Mouse (Mus musculus) CH12F3 (cell line): ENCODE data around the gene Rbmx.

Experiments used
- in situ Hi-C: fragments of 300-500 bp; cut with MboI; formaldehyde crosslinking; loops from 2 replicates; pipeline ENCODE4 v1.14.3; 2020; ENCODE audit warnings: low sequenced_read_pairs

Rbmx gene

GRCm38 (mm10) chrX:57392367-57393246 is at the start of gene Rbmx:
Gene Rbmx (minus strand): TSS chrX:57393036.
- in situ Hi-C loops, result no loop called here

- in situ Hi-C loops, result loop anchor here (25.0 kb wide), 1 partner anchor 253 kb away; no protein-coding TSS in a partner anchor
Observed at GRCm38 (mm10) chrX:57433897-57434296, 41.1 kb upstream of the Rbmx start.

GRCm38 (mm10) chrX:57431610-57432009 is 38.8 kb upstream of the Rbmx start:
- in situ Hi-C loops, result loop anchor here (25.0 kb wide), 1 partner anchor 256 kb away; no protein-coding TSS in a partner anchor

GRCm38 (mm10) chrX:57408769-57409168 is 15.9 kb upstream of the Rbmx start, which contains the start of gene Gm364:
Gene Gm364 (plus strand): TSS chrX:57409154.
- in situ Hi-C loops, result no loop called here

GRCm38 (mm10) chrX:57403651-57404050 is 10.8 kb upstream of the Rbmx start:
- in situ Hi-C loops, result no loop called here

GRCm38 (mm10) chrX:57401388-57401787 is 8.6 kb upstream of the Rbmx start:
- in situ Hi-C loops, result no loop called here

- in situ Hi-C loops, result no loop called here
Observed at GRCm38 (mm10) chrX:57393412-57393811, 576 bp upstream of the Rbmx start.

- in situ Hi-C loops, result no loop called here
Observed at GRCm38 (mm10) chrX:57380915-57381314, 11.9 kb downstream of the Rbmx start.

- in situ Hi-C loops, result no loop called here
Observed at GRCm38 (mm10) chrX:57378579-57378978, 14.3 kb downstream of the Rbmx start.

- in situ Hi-C loops, result no loop called here
Observed at GRCm38 (mm10) chrX:57377096-57377495, 15.7 kb downstream of the Rbmx start.

- in situ Hi-C loops, result no loop called here
Observed at GRCm38 (mm10) chrX:57374029-57374428, 18.8 kb downstream of the Rbmx start.

GRCm38 (mm10) chrX:57373543-57373942 is 19.3 kb downstream of the Rbmx start:
- in situ Hi-C loops, result no loop called here

GRCm38 (mm10) chrX:57372965-57373364 is 19.9 kb downstream of the Rbmx start:
- in situ Hi-C loops, result no loop called here

GRCm38 (mm10) chrX:57364891-57365569 is 27.8 kb downstream of the Rbmx start:
- in situ Hi-C loops, result no loop called here

GRCm38 (mm10) chrX:57359316-57359715 is 33.5 kb downstream of the Rbmx start:
- in situ Hi-C loops, result no loop called here

GRCm38 (mm10) chrX:57339220-57339619 is 53.6 kb downstream of the Rbmx start:
- in situ Hi-C loops, result no loop called here

- in situ Hi-C loops, result no loop called here
Observed at GRCm38 (mm10) chrX:57338371-57339211, 54.2 kb downstream of the Rbmx start, which contains the start of gene Arhgef6. Gene Arhgef6 (minus strand): TSS chrX:57338729.

- in situ Hi-C loops, result no loop called here
Observed at GRCm38 (mm10) chrX:57337582-57337981, 55.3 kb downstream of the Rbmx start.

GRCm38 (mm10) chrX:57336958-57337357 is 55.9 kb downstream of the Rbmx start:
- in situ Hi-C loops, result no loop called here

GRCm38 (mm10) chrX:57335313-57335712 is 57.5 kb downstream of the Rbmx start:
- in situ Hi-C loops, result no loop called here
